Mouse (Mus musculus) T-cell, adult 2 months (primary cell): ENCODE measurements around the gene Olfr435.
"Not testable (repeated sequence)": the region's sequence is repeated elsewhere in the genome, so short reads cannot be mapped to it uniquely, and the experiment has no call there.

Experiments
- DNase-seq: peaks from one replicate; pipeline ENCODE4 v3.0.0; 2022; ENCODE audit warnings: low spot score

Olfr435 gene

DNA sequence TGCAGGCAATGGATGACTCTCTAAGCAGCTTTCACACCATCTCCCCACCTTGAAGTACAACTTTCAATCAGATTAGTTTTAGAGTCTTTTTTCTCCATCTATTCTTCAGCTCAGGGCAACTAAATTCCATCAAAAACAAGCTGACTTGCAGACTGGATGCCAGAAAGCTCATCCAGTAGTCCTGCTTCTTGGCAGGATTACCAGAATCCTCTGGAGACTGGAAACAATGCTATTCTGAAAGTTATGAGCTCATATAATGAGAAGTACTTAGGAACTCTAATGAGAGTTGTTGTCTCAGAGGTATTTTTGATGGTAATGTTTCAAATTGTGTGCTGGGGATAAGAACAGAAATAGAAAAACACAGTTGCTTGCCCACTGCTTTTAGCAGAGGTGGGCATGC lies at the start of gene Olfr435:
Olfr435 (plus strand) TSS at position 366 of the 400 bp plus-strand sequence.
- DNase-seq: no peak

DNA sequence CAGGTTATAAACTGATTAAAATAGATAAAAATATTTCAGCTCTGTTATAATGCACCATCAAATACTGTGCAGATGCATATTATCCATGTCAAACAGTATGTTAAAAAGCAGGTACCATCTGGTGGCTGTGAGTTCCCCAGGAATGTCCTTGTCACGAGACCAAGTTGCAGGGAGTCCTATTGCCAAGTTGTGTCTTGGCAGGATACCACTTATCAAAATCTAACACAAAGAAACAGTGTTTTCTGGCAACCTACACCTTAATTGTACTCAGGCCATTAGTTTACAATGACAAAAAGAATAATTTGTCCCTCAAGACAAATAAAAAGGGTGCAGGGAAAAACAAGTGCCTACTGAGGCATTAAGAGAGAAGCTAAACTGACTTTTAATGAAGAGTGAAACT lies 37.4 kb upstream of the Olfr435 start:
- no peak for DNase-seq

DNA sequence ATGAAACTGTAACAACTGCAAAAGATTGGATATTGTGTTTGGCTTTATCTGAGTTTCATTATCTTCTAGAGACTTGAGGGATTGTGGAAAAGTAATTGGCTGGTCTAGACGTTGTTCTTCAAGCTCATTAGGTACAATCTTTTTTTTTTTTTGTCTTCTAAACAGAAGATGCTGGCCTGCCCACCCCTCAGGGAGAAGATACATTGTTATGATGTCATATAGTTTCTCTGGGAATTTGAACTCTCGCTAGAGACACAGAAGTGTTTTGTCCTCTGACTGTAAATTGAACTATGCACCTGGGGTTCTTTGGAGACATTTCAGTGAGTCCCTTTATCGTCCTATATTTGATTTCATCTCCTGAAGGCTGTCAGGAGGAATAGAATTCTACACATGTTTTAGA lies 34.0 kb upstream of the Olfr435 start, which contains the start of gene Olfr437:
Olfr437 (plus strand) TSS at position 301 of the 400 bp plus-strand sequence.
- no peak for DNase-seq

DNA sequence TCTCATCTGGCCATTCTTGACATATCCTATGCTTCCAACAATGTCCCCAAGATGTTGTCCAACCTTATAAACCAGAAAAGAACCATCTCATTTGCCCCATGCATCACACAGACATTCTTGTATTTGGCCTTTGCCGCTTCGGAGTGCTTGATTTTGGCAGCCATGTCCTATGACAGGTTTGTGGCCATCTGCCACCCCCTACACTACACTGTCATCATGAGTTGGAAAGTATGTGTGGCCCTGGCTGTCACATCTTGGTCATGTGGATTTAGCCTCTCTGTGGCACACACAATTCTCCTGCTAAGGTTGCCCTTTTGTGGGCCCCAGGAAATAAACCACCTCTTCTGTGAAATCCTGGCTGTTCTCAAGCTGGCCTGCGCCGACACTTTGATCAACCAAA lies 29.7 kb upstream of the Olfr435 start:
- DNase-seq: no peak

DNA sequence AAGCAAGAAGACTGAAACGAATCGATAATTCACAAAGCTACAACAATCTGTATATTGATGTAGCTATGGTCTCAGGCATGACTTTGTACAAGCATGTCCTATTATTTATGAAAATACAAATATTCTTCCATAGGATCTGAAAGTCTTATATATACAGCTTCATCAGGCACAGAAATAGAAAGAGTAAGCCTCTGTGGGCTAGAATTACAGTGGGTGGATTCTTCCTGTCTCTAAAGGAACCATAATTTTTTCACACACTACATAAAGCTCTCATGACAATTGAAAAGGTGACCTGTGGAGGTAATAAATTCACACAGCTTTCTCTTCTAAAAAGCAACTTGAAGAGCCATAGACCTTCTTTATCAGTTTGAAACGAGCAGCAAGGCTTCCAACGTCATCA lies 25.1 kb upstream of the Olfr435 start, which contains the start of gene Olfr13:
Olfr13 (plus strand) TSS at position 301 of the 400 bp plus-strand sequence.
- no peak for DNase-seq

DNA sequence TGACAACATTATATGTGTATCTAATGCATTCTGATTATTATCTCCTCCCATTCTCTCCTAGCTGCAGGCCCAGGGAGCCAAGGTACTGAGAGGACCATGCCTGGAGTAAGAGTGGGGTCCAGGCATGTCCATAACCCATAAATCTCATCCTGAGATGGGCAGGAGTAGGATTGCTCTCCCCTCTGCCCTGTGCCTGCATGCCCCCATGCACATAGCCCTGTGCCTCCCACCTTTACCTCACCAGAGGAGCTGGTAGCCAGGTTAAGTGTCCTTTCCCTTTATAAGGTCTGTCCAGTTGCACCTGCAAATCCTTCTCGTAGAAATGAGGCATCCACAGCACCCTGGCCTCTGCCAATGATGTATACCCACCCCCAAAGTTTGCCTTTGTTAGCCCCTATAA lies 18.8 kb upstream of the Olfr435 start:
- no peak for DNase-seq

DNA sequence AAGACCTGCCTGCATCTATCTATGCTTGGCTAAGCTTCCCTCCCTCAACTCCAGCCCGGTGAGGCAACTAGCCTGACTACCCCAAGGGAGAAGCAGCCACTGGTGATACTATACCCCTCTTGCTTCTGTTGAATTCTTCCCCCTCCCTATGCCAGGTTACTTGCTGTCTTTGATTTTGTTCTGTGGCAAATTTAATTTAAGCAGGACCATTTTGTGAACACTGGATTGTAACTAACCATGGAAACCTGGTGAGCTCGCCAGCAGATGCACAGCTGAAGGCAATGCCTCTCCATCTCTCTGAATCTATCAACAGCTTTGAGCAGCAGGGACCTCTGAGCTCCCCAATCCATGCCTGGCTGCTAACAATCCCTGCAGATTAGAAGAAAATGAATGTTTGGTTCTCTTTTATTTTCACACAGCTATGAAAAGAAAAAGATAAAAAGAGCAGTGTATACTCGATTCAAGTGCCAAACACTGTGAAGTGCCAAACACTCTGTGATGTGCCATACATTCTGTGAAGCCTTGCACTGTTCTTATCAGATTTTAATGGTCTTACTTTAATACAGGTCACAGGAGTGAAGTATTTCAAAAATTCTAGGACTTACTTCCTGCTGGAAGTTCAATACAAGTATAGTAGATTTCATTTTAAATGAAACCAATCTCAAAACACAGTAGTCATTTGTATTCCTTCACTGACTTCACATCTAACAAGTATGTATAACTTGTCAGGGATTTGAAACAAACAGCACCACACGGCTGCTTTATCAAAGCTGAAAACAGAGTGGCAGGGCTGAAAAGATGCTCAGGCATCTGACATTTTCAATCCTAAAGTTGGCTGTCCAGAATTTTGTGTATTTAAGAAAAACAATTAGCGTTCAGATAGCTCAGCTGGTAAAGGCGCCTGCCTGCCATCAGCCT lies 18.1 kb upstream of the Olfr435 start:
- no peak for DNase-seq

DNA sequence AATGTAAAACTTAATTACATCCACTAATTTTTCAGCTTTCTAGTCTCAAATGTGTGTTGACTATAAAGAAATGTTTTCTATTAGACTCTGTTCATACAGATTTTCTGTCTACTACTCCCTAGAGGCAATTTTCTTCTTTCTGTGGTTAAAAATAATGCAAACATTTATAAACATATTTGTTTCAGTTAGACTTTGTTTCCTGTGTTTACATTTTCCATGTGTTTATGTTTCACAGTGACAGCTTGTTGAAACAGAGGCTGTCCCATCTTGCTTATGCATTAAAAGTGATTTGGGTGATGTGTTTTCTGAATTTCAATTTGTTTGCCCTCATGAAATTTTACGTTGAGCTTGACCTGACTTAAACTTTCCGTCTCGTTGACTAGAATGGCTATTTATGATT lies 6.0 kb upstream of the Olfr435 start:
- DNase-seq: no peak

DNA sequence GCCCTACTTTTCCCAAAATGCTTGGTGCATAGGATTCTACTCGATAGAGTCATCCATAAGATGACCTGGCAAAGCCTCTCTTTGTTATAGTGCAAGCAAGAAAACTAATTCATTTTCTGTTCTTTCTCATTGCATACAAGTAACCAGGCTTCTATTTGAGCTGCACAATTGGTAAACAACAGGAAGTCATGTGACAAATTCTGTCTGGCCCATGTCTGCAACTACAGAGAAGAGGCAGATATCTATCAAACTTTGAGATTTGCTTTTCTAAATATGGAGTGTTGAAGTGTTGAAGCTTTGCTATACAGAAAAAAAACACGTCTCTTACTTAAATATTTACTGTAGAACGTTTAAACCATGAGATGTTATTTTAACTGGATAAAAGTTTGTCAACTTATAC lies 1.1 kb downstream of the Olfr435 start:
- no peak for DNase-seq

DNA sequence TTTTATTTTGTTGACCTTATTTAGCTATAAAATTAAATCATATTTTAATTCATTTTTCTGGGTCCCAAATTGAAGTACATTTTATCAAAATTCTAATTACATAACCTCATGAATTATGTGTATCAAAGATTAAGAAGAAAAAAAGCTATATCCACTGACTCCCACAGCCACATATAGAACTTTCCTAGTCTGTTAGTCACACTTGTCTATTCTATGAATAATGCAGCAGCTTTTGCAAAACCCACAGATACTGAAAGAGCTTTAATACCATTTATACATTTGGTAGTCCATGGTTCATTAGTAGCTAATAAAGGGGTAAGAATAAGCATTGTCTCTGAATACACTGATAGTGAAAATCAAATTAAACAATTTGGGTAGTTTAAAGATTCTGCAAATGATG lies 5.8 kb downstream of the Olfr435 start:
- DNase-seq: no peak

DNA sequence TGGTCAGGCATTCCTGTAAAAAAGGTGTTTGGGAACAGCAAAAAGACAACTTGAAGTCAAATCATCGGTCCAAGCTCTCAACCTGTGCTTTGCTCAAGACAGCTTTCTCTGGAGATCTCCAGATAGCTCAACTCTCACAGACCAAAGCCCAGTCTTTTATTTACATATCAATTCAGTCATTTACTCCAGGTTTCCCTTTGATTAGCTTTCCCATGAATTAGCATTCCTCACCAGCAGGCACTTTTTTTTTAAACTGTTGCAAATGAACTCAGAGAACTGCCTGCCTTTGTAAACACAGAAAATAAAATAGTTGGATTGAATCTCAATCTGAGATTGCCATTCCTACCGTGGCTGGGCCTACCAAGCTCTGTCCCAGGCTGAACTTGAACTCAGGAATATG lies 8.4 kb downstream of the Olfr435 start:
- DNase-seq: no peak

DNA sequence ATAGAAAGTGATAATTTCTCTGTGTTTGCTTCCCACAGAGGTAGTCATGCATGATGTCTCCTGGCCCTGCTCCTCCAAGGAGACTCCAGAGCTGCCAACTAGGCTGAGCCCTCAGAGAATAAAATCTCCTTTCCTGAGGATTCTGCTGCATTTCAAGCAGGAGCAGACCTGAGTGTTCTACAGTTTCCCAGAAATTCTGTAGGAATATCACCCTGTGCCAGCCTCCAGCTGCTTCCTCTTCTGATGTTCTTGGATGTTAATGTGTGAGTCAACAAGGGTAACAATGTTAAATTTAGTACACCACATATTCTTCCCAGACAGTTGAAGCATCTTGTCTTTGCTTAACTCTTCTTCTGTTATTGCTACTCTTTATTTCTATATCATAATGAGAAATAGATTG lies 15.9 kb downstream of the Olfr435 start, which contains the start of gene Olfr434:
Olfr434 (plus strand) TSS at position 149 of the 400 bp plus-strand sequence.
- not testable (repeated sequence) for DNase-seq

DNA sequence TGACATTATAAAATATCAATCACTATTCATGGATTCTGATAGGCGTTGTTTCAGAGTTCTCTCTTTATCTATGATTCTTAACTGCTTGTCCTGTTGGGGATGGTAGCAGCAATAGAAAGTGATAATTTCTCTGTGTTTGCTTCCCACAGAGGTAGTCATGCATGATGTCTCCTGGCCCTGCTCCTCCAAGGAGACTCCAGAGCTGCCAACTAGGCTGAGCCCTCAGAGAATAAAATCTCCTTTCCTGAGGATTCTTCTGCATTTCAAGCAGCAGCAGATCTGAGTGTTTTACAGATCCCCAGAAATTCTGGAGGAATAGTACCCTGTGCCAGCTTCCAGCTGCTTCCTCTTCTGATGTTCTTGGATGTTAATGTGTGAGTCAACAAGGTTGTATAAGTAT lies 34.3 kb downstream of the Olfr435 start, which contains the start of gene Olfr47:
Olfr47 (plus strand) TSS at position 275 of the 400 bp plus-strand sequence.
- not testable (repeated sequence) for DNase-seq

DNA sequence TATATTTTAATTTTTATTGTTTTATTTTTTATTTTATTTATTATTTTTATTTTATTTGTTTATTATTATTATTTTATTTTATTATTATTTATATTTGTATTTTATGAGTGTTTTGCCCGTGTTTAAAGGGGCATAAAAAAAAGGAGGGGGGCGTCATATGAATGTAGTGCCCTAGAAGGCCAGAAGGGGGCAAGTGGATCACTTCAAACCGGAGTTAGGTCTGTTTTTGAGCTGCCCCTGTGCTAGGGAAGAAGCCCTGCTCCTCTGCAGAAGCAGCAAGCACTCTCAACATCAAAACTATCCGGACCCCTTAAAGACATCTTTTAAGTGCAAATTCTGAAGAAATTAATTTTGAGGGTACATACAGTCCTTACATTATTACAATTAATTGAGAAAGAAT lies 45.1 kb downstream of the Olfr435 start:
- no peak for DNase-seq

DNA sequence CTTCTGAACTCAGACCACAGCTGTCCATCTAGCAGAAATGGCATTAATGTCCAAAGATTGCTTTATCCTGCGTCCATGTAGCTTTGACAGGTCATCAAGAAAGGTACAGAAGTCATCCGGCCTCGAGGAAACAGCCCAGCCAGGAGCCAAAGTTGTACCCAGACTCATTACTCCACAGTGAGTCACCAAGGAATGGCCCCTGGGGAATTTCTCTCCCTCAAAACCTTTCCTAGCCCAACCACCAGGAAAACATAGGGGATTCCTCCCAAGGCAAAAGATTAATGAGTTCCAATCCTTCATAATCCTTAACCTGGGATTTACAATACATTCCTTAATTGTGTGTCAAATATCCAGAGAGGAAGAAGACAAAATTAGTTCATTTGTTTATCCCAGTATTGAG lies 50.5 kb downstream of the Olfr435 start:
- DNase-seq: no peak

DNA sequence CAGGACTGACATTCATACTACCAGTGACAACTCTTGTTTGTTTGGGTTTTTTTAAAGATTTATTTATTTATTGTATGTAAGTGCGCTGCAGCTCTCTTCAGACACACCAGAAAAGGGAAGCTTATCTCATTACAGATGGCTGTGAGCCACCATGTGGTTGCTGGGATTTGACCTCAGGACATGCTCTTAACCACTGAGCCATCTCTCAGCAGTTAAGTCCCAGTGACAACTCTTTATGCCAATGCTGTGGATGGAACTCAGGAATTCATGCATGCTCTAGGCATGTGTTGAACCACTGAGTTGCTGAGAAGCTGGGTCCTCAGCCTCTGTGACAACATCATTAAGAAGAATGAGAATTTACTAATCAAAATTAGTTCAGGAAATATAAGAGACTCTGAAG lies 56.0 kb downstream of the Olfr435 start:
- no peak for DNase-seq
